Mouse (Mus musculus): Measurements from ENCODE around the gene Pbld1.
A peak's percentile ranks its signal among the peaks of the same experiment; 100 is the strongest.

Gene Pbld1

DNA sequence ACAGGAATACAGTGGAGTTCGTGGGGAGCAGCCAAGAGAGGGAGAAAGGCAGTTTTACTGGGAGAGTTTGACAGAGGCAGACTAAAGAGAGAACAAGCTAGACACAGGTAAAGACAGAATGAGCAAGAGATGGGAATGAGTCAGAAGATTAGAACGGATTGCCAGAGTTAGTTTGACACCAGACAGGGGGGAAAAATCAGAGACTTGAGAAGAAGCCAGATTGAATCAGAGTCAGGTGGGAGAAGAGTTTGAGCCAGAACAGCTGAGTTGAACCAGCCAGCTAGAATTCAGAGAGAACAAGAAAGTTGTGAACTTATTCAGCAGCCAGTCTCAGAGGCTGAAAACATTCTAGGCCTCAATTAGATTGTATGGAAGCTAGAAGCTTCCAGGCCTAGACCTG, at the start of gene Pbld1:
Gene Pbld1, plus strand, starts transcription at position 301 of the 400 bp plus-strand sequence.
- no peak for DNase-seq

DNA sequence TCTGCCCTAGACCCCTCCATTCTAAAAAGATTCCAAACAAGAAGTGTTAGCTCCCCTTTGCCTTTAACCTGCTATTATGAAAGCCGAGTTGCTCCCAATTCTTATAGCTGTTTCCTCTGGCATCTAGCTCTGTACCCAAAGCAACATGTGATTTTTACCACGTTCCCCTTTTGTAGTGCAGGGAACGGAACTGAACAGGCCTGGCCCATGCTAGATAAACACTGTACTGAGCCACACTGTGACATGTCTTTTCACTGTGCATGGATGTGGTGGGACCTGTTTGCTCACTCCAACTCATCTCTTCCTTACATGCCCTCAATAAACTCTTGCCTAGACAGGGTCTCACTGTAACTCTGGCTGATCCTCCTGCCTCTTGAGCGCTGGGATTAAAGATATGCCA, 49.7 kb upstream of the Pbld1 start:
- no peak for DNase-seq

DNA sequence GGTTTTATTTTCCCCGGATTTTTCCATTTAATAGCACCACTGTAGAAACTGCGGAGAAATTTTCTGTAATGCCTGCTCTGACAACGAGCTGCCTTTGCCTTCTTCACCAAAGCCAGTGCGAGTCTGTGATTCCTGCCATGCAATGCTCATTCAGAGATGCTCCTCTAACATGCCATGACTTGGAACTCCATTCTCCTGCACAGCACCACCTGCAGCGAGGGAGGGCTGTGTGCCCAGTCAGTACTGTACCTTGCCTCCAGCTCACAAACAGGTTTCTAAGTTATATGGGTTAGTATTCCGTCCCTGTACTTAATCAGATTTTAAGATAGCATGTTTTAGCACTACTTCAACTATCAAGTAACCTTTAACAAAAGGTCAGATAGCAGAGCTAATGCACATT, 48.4 kb upstream of the Pbld1 start:
- DNase-seq, result no peak

- no peak for DNase-seq
Measured at GRCm38 (mm10) chr10:63013476-63013875, 46.5 kb upstream of the Pbld1 start.

- DNase-seq, result no peak
Measured at GRCm38 (mm10) chr10:63014168-63014567, 45.8 kb upstream of the Pbld1 start.

GRCm38 (mm10) chr10:63019304-63019703, 40.7 kb upstream of the Pbld1 start:
- no peak for DNase-seq

GRCm38 (mm10) chr10:63021702-63022101, 38.3 kb upstream of the Pbld1 start:
- no peak for DNase-seq

DNA sequence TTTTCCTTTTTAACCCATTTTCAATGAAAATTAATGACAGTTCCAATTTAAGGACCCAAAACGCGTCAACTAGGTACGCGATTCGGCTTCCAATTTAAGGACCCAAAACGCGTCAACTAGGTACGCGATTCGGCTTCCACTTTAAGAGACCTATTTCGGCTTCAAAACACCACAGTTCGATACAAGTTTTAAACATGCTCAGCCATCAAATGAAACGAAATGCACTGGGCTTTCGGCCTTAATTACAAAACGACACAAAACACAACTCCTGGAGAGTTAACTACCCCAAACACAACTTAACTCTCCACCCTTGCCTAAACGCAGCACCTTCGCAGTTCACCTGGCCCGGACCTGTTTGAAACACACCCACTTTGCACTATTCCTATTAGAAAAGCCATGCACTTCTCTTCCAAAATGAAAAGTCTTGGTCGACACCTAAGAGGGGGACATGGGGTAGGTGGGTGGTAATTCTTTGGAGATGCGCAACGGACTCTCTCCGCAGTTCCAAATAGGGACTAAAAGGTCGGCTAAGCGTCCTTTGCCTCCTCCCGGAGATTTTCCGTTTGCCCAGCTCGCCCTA, 37.3 kb upstream of the Pbld1 start:
- DNase-seq, result peak in 1 of 2 experiments; percentile 32

DNA sequence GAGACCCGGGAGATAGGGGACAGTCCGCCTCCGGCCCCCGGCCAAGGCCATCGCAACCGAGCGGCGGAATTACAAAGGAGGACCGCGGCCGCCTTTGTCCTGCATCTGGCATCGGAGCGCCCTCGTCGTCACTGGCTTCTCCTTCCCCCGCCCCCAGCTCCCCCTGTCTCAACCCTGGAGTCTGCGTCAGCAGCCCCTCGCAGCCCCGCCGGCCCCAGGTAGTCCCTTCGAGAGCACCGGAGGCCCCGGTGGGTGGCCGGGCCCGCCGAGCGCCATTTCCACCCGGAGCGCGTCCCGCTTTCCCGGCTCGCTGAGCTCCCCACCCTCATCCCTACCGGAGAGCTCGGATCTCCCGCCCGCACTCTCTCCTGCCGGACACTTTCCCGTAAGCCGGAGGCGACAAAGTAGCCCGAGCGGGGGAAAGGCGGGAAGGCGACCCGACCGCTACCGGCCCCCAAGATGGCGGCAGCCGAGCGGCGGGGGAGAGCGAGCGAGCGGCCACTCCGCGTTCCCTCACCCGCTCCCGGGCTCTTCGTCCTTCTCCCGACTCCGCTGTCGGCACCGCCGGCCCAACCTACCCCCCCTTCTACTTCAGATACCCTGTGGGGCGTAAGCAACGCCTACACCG, 36.7 kb upstream of the Pbld1 start:
- DNase-seq, result peak; percentile 71 to 75

DNA sequence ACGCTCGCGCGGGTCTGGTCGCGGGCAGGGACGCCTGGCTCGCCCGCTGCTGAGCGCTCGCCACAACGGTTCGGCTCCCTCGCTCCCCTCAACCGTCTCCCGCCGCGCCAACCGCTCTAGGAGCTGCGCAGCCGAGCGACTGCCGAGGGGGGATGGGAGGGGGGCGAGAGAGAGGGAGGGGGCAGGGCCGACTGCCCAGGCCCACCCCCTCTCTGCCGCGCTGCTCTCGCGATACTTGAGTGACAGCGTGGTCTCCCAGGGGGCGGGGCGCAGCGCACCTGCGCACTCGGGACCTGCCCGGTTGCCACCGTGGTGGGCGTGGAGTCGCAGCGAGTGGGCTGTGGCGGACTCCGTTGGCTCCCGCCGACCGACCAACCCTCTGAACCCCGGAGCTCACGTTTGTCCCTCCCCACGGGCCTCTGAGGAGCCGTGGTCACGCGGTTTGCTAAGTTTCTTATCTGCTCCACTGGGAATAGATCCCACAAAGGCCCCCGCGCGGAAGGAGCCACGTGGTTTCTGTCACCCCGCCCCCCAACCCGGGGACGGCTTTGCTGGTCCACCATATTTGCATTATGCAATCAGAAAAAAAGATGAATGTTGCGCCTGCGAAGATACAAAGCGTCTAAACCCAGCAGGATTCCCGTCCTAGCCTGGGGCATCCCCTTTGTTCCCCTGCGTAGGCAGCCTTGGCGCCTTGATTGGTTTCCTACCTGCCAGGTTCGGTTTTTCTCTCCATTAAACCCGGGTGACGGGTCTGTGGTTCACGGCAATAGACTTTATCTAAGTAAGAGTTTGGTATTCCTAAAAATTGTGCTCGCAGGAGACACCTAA, 36.0 kb upstream of the Pbld1 start, which contains the start of the genes Hnrnph3 and Pbld2:
Gene Hnrnph3, minus strand, starts transcription at position 469 of the 831 bp plus-strand sequence.
Gene Pbld2, plus strand, starts transcription at position 567 of the 831 bp plus-strand sequence.
- DNase-seq, result peak; percentile 99 to 100

- peak in 1 of 2 experiments; percentile 60 for DNase-seq
Measured at GRCm38 (mm10) chr10:63024580-63024910, 35.4 kb upstream of the Pbld1 start.

DNA sequence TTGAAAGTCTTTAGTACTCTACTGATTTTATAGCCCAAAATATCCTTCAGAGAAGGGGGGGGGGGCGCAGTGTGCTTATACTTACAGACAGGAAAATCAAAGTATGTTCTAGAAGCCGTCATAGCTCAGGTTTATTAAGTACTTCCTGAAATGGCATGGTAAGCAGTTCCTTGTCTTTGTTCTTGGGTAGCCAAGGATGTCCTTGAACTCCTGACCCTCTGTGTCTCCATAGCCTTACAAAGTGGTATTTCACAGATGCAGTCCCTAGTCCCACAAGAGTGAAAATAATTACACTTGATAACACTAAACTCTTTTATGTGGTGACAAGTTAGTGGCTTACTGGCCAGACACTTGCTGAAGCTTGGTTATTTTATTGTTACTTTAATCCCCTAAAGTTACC, 34.9 kb upstream of the Pbld1 start:
- DNase-seq, result peak; percentile 38 to 52

DNA sequence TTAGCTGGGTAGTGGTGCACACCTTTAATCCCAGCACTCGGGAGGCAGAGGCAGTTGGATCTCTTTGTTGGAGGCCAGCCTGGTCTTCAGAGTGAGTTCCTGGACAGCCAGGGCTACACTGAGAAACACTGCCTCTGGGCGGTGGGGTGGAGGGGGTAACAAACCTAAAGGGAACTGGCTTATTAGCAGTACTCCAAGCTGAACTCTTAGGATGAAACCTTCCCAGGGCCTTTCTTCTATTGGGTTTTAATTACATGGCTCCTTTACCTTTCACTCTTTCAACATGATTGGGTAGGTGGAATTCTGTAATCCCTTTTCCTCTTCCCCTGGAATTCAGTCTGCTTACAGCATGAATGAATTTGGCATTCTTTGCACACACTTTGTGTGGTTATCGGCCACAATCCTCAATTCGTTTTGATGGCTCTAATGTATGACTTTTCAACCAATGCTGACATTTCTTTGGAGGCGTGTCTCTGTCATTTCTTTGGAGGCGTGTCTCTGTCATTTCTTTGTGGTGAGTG, 34.4 kb upstream of the Pbld1 start:
- peak in 1 of 2 experiments; percentile 11 for DNase-seq

- DNase-seq, result no peak
Measured at GRCm38 (mm10) chr10:63026156-63026794, 33.7 kb upstream of the Pbld1 start.

DNA sequence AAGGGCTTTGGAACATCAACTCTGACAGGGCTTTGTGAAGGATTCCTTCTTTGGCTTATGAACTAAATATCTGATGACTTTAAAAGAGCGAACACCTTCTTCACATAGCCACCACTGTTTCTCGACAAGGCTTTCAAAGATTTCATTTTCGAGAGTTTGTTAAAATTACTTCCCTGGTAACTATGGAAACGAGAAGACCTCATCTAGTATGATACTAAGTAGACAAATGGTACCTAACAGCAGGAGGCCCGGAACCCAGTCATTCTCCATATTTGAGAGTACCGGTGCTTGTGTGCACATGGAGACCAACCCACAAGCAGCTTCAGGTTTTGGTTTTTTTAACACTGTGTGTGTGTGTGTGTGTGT, 33.2 kb upstream of the Pbld1 start:
- DNase-seq, result no peak

DNA sequence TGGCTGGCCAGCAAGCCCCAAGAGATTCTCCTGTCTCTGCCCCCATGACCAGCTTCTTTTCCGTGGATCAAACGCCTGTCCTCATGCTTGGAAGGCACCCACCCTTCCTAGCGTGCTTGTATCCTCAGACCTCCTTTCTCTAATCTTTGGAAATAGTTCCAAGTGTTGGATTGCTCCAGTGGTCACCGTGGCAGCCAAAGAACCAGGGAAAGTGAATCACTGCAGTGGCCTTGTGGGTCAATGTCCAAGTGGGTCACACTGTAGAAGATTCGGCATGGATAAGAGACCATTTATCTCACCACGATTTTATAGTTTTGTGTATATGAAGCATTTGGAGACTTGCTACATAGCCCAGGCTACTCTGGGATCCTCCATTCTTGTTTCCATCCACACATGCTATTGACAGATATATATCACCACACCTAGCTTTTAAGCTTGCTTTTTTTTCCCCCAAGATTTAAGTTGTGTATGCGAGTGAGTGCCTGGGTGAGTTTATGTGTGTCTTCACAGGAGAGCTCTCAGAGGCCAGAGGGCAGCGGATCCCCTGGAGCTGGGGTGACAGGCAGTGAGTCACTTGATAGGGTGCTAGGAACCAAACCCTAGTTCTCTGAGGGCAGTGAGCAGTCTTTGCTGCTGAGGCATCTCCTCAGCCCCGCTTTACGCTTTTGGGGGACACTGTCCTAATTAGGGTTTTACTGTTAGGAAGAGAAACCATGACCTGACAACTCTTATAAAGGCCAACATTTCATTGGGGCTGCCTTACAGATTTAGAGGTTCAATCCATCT, 32.4 kb upstream of the Pbld1 start:
- no peak for DNase-seq

GRCm38 (mm10) chr10:63028396-63028795, 31.6 kb upstream of the Pbld1 start:
- no peak for DNase-seq

DNA sequence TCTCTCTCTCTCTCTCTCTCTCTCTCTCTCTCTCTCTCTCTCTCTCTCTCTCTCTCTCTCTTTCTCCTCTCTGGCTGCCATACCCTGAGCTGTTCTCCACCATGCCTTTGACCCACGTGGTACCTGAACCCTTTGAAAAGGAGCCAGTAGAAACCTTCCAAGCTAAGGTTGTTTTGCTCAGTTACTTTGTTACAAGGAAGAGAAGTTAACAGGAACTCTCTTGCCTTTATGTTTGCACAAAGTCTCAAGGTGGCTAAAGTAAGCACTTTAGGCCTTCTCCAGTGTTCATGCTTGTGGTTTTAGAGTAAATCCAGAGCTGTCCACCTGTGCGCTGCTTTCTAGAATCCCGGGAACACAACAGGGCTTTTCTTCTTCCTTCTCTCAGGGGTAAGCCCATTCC, 27.7 kb upstream of the Pbld1 start:
- no peak for DNase-seq

DNA sequence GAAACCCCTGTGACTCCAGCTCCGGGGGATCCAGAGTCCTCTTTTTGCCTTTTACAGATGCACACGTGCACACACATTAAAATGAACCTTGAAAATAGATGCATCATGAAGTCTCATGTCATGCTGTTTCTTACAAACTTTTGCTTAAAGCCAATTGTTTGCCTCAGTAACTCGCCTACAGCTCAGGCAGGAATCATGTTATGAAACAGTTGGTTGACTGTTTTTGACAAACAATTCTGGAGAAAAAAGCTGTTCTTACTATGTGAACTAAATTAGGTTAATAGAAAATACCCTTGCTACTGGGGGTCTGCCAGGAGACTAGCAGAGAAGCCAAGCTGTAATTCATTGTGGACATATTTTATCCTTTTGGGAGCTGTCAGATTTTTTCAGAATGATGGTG, 27.0 kb upstream of the Pbld1 start:
- no peak for DNase-seq

- DNase-seq, result no peak
Measured at GRCm38 (mm10) chr10:63038571-63039320, 21.2 kb upstream of the Pbld1 start.

DNA sequence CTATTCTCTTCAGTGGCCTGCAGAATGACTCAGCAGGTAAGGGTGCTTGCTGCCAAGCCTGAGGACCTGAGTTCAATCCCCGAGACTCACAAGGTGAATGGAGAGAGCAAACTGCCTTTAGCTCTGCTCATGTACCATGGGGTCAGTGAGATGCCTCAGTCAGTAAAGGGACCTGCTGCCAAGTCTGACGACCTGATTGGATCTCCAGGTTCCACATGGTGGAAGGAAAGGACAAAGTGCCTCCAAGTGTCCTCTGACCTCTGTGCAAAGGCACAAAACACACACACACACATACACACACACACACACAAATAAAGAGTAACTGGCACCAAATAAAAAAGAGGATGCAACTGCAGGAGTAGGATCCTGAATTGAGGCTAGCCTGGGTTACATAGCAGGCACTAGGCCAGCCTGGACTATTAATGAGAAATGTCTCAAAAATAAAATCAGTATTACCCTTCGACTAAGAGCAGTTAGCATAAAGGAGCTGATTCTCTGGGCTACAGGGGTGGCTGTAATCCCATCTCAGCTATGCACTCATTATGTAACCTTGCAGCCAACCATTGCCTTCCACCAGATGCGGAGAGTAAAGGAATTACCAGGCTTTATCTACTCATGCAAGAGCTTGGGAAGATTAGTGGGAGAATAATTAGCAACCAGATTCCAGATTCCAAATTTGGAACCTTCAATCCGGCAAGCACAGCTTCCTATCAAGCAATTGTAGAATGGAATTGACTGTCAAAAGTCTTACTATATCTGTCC, 19.9 kb upstream of the Pbld1 start:
- no peak for DNase-seq

Data from B cell, adult 2 months (primary cell).